Mouse (Mus musculus) C2C12 (cell line): ENCODE data around the gene R3hdml. TPM values are rescaled to one million over a fixed set of nuclear protein-coding genes. Genes with fewer than 3 reads are reported as not detected.

Experiments used
- H3K27me3 ChIP-seq: one replicate; pipeline ENCODE4 v1.6.1; 2011; ENCODE audit not compliant: control insufficient read depth, insufficient read depth, insufficient read length
- H3K36me3 ChIP-seq: one replicate; pipeline ENCODE4 v1.6.1; 2011; ENCODE audit not compliant: control insufficient read depth, insufficient read depth
- H3K4me3 ChIP-seq: one replicate; pipeline ENCODE4 v1.5.1; 2011; ENCODE audit warnings: mild to moderate bottlenecking, control low read depth; ENCODE audit not compliant: poor library complexity, insufficient read depth, severe bottlenecking
- H3K79me2 ChIP-seq: one replicate; pipeline ENCODE4 v1.6.1; 2011; ENCODE audit not compliant: control insufficient read depth, insufficient read depth
- H3K79me3 ChIP-seq: one replicate; pipeline ENCODE4 v1.6.1; 2011; ENCODE audit warnings: low read depth, control low read depth
- H3ac ChIP-seq: one replicate; pipeline ENCODE3; 2011; ENCODE audit warnings: low read depth; ENCODE audit not compliant: control insufficient read depth, insufficient read length
- CEBPB ChIP-seq: IDR thresholded peaks from one replicate; pipeline ENCODE4 v1.6.1; 2011; ENCODE audit warnings: low read depth, mild to moderate bottlenecking, control low read depth, moderate library complexity
- CTCF ChIP-seq: IDR thresholded peaks from one replicate; pipeline ENCODE4 v1.5.1; 2011; ENCODE audit not compliant: control insufficient read depth, insufficient read depth, insufficient read length
- FOSL1 ChIP-seq: IDR thresholded peaks from one replicate; pipeline ENCODE4 v1.8.0; 2011; ENCODE audit warnings: mild to moderate bottlenecking, low read length; ENCODE audit not compliant: poor library complexity, insufficient read depth, severe bottlenecking
- MAX ChIP-seq: IDR thresholded peaks from one replicate; pipeline ENCODE4 v1.6.1; 2011; ENCODE audit warnings: mild to moderate bottlenecking, control low read depth
- MYOD1 ChIP-seq: IDR thresholded peaks from one replicate; pipeline ENCODE4 v1.6.1; 2011; ENCODE audit warnings: low read depth; ENCODE audit not compliant: control insufficient read depth, insufficient read length
- MYOG ChIP-seq: IDR thresholded peaks from one replicate; pipeline ENCODE4 v1.6.1; 2011; ENCODE audit not compliant: control insufficient read depth, insufficient read length; ENCODE audit errors: extremely low read depth
- USF1 ChIP-seq: IDR thresholded peaks from one replicate; pipeline ENCODE4 v1.6.1; 2011; ENCODE audit warnings: low read depth, mild to moderate bottlenecking, control low read depth, moderate library complexity
- polyA plus RNA-seq: library from polyadenylated mRNA; unstranded; fragments of >200 nt; fragmentation: generic; extraction: Trizol; gene quantifications from one replicate; pipeline ENCODE4 v1.2.1, GENCODE M21; 2012; ENCODE audit warnings: missing spikeins

R3hdml gene
- polyA plus RNA-seq, 1 experiment = 0.32 TPM

- no peak for TF ChIP-seq CEBPB
- no peak for TF ChIP-seq USF1
- TF ChIP-seq MYOG = no peak
- no peak for TF ChIP-seq MYOD1
- TF ChIP-seq FOSL1 = no peak
- no peak for TF ChIP-seq MAX
- TF ChIP-seq CTCF = no peak
- no peaks in the 10 kb centered on the region for H3K79me2 ChIP-seq
- H3ac ChIP-seq = no peak overlapping the region
- no peaks in the 10 kb centered on the region for H3K36me3 ChIP-seq
- no peak overlapping the region for H3K4me3 ChIP-seq
- peaks cover 77% of the 10 kb centered on the region for H3K27me3 ChIP-seq
- no peaks in the 10 kb centered on the region for H3K79me3 ChIP-seq
Observed at GRCm38 (mm10) chr2:163542674-163543073, 50.6 kb downstream of the R3hdml start.

GRCm38 (mm10) chr2:163546623-163547318 lies 54.7 kb downstream of the R3hdml start:
- H3K27me3 ChIP-seq = peaks cover 61% of the 10 kb centered on the region

GRCm38 (mm10) chr2:163548822-163549221 lies 56.7 kb downstream of the R3hdml start:
- Histone ChIP-seq H3K4me3 (no peak overlapping the region), H3K27me3 (peaks cover 43% of the 10 kb centered on the region), H3ac (no peak overlapping the region), H3K79me2 (no peaks in the 10 kb centered on the region), H3K79me3 (no peaks in the 10 kb centered on the region), H3K36me3 (no peaks in the 10 kb centered on the region)
- no peak for TF ChIP-seq MYOD1
- TF ChIP-seq MYOG = no peak
- no peak for TF ChIP-seq FOSL1
- TF ChIP-seq USF1 = no peak
- TF ChIP-seq MAX = no peak
- TF ChIP-seq CTCF = no peak
- TF ChIP-seq CEBPB = no peak

More at GRCm38 (mm10) chr2:163546623-163547318, 54.7 kb downstream of the R3hdml start:
- no peak for TF ChIP-seq MYOG
- no peak for TF ChIP-seq USF1
- TF ChIP-seq FOSL1 = no peak
- no peak for TF ChIP-seq MYOD1
- no peak for TF ChIP-seq CEBPB
- TF ChIP-seq MAX = no peak
- TF ChIP-seq CTCF = no peak
- H3K79me3 ChIP-seq = no peaks in the 10 kb centered on the region
- H3K79me2 ChIP-seq = no peaks in the 10 kb centered on the region
- no peaks in the 10 kb centered on the region for H3K36me3 ChIP-seq
- H3ac ChIP-seq = no peak overlapping the region
- H3K4me3 ChIP-seq = no peak overlapping the region

GRCm38 (mm10) chr2:163549786-163550185 lies 57.7 kb downstream of the R3hdml start:
- Histone ChIP-seq H3K79me2 (no peaks in the 10 kb centered on the region), H3K4me3 (no peak overlapping the region), H3K36me3 (no peaks in the 10 kb centered on the region), H3K79me3 (no peaks in the 10 kb centered on the region), H3K27me3 (peaks cover 35% of the 10 kb centered on the region), H3ac (no peak overlapping the region)
- no peak for TF ChIP-seq CEBPB
- no peak for TF ChIP-seq MYOD1
- TF ChIP-seq MAX = no peak
- TF ChIP-seq MYOG = no peak
- no peak for TF ChIP-seq FOSL1
- TF ChIP-seq USF1 = no peak

Other genes starting within 250 kb of the R3hdml start
- gene Jph2, start 94.3 kb upstream of the R3hdml start, polyA plus RNA-seq = 78.4 TPM
- gene Oser1, start 67.6 kb upstream of the R3hdml start, polyA plus RNA-seq = 44.6 TPM
- 0.19 TPM for gene Gdap1l1, start 53.8 kb upstream of the R3hdml start, polyA plus RNA-seq
- gene Fitm2, start 19.7 kb upstream of the R3hdml start, polyA plus RNA-seq = 9.0 TPM
- gene Hnf4a, start 14.5 kb downstream of the R3hdml start, polyA plus RNA-seq = not detected
- 15.1 TPM for gene Ttpal, start 110.0 kb downstream of the R3hdml start, polyA plus RNA-seq
- 29.4 TPM for gene Serinc3, start 152.8 kb downstream of the R3hdml start, polyA plus RNA-seq
- 254 TPM for gene Pkig, start 166.1 kb downstream of the R3hdml start, polyA plus RNA-seq